Mouse (Mus musculus) neural tube, embryonic 14.5 days (tissue): ENCODE measurements at regions not wholly inside any gene's neighbourhood (a gene's known extent, or its start where the extent isn't known, plus 50 kb on each side); places are given as distances from the start of the nearest gene placed in this dataset.

Source experiments
- ATAC-seq: fragments of 200-750 bp; cut with Nextera tagmentation; 2 replicates; pipeline ENCODE4 v1.8.0; 2017; ENCODE audit warnings: low read depth, mild to moderate bottlenecking, moderate TSS enrichment, moderate library complexity
- H3K27ac ChIP-seq: fragments of 300-500 bp; sonication (generic); 2 replicates; pipeline ENCODE4 v1.5.1; 2014; ENCODE audit warnings: low read depth, mild to moderate bottlenecking, control low read depth, low read length, moderate library complexity, mixed read lengths
- H3K27me3 ChIP-seq: fragments of 300-500 bp; sonication (generic); 2 replicates; pipeline ENCODE4 v1.6.1; 2014; ENCODE audit warnings: low read length; ENCODE audit not compliant: control insufficient read depth, insufficient read depth
- H3K36me3 ChIP-seq: fragments of 300-500 bp; sonication (generic); 2 replicates; pipeline ENCODE4 v1.6.1; 2014; ENCODE audit warnings: low read length, mixed read lengths; ENCODE audit not compliant: control insufficient read depth, insufficient read depth
- H3K4me1 ChIP-seq: fragments of 300-500 bp; sonication (generic); 2 replicates; pipeline ENCODE4 v1.6.1; 2014; ENCODE audit warnings: low read length; ENCODE audit not compliant: control insufficient read depth, insufficient read depth
- H3K4me2 ChIP-seq: fragments of 300-500 bp; sonication (generic); 2 replicates; pipeline ENCODE4 v1.6.1; 2014; ENCODE audit warnings: mild to moderate bottlenecking, low read depth, low read length, control low read depth
- H3K4me3 ChIP-seq: fragments of 300-500 bp; sonication (generic); 2 replicates; pipeline ENCODE4 v1.5.1; 2014; ENCODE audit warnings: low read depth, low read length, control low read depth, mixed read lengths
- H3K9ac ChIP-seq: fragments of 300-500 bp; sonication (generic); replicated peaks from 2 replicates; pipeline ENCODE4 v1.6.1; 2014; ENCODE audit warnings: low read depth, mild to moderate bottlenecking, control low read depth, low read length, mixed read lengths
- H3K9me3 ChIP-seq: fragments of 300-500 bp; sonication (generic); 2 replicates; pipeline ENCODE4 v1.6.1; 2016; ENCODE audit warnings: low read length; ENCODE audit not compliant: control insufficient read depth
- WGBS: fragments of 180-500 bp; shearing (Covaris S2); extraction: QIAGEN DNeasy Blood & Tissue Kit; methylation state at CpG from one replicate; pipeline ENCODE4 v1.1.7; 2014; 5-methylcytosine and 5-hydroxymethylcytosine counted together

GRCm38 (mm10) chr14:25320141-25320540 is 138.8 kb upstream of the Zmiz1 start:
- no peak overlapping the region for H3K4me2 ChIP-seq
- H3K27me3 ChIP-seq, result no peaks in the 10 kb centered on the region
- H3K27ac ChIP-seq, result no peak overlapping the region
- no peak for ATAC-seq
- no peaks in the 10 kb centered on the region for H3K9me3 ChIP-seq
- 67% methylated on average over 4 of the region's 4 CpGs for WGBS
- peaks cover 26% of the 10 kb centered on the region for H3K4me1 ChIP-seq
- H3K9ac ChIP-seq, result no peak overlapping the region
- no peak overlapping the region for H3K4me3 ChIP-seq
- H3K36me3 ChIP-seq, result no peaks in the 10 kb centered on the region

- Histone ChIP-seq H3K9ac (no peak overlapping the region), H3K27ac (no peak overlapping the region), H3K4me3 (no peak overlapping the region), H3K4me1 (peaks cover 13% of the 10 kb centered on the region), H3K4me2 (no peak overlapping the region), H3K27me3 (no peaks in the 10 kb centered on the region), H3K36me3 (no peaks in the 10 kb centered on the region), H3K9me3 (no peaks in the 10 kb centered on the region)
- no peak for ATAC-seq
- WGBS, result 82% methylated on average over 6 of the region's 6 CpGs
Measured at GRCm38 (mm10) chr14:25323542-25324484, 135.2 kb upstream of the Zmiz1 start.

GRCm38 (mm10) chr14:25325887-25326286 is 133.1 kb upstream of the Zmiz1 start:
- H3K27ac ChIP-seq, result no peak overlapping the region
- H3K4me2 ChIP-seq, result no peak overlapping the region
- no peak overlapping the region for H3K9ac ChIP-seq
- H3K4me3 ChIP-seq, result no peak overlapping the region
- ATAC-seq, result no peak
- peaks cover 13% of the 10 kb centered on the region for H3K4me1 ChIP-seq
- no peaks in the 10 kb centered on the region for H3K27me3 ChIP-seq
- H3K36me3 ChIP-seq, result no peaks in the 10 kb centered on the region
- 94% methylated on average over 3 of the region's 3 CpGs for WGBS
- H3K9me3 ChIP-seq, result no peaks in the 10 kb centered on the region

- no peak for ATAC-seq
- WGBS, result 81% methylated on average over 5 of the region's 5 CpGs
Measured at GRCm38 (mm10) chr14:25328230-25328629, 130.8 kb upstream of the Zmiz1 start.

GRCm38 (mm10) chr14:25334186-25334585 is 124.8 kb upstream of the Zmiz1 start:
- no peaks in the 10 kb centered on the region for H3K27me3 ChIP-seq
- no peak overlapping the region for H3K27ac ChIP-seq
- 95% methylated on average over 2 of the region's 2 CpGs for WGBS
- no peaks in the 10 kb centered on the region for H3K9me3 ChIP-seq
- H3K4me1 ChIP-seq, result peaks cover 7% of the 10 kb centered on the region; the same call in 1 of the 2 replicates
- no peaks in the 10 kb centered on the region for H3K36me3 ChIP-seq
- no peak for ATAC-seq
- no peak overlapping the region for H3K4me3 ChIP-seq
- H3K9ac ChIP-seq, result no peak overlapping the region
- no peak overlapping the region for H3K4me2 ChIP-seq

More at GRCm38 (mm10) chr14:25328230-25328629, 130.8 kb upstream of the Zmiz1 start:
- Histone ChIP-seq H3K27ac (no peak overlapping the region), H3K4me3 (no peak overlapping the region), H3K9ac (no peak overlapping the region), H3K4me2 (no peak overlapping the region), H3K36me3 (no peaks in the 10 kb centered on the region), H3K4me1 (peaks cover 5% of the 10 kb centered on the region), H3K27me3 (no peaks in the 10 kb centered on the region), H3K9me3 (no peaks in the 10 kb centered on the region)

- H3K27me3 ChIP-seq, result no peaks in the 10 kb centered on the region
- 98% methylated on average over 1 of the region's 1 CpGs for WGBS
- no peak overlapping the region for H3K27ac ChIP-seq
- no peak for ATAC-seq
- H3K4me3 ChIP-seq, result no peak overlapping the region
- no peak overlapping the region for H3K9ac ChIP-seq
- H3K36me3 ChIP-seq, result no peaks in the 10 kb centered on the region
- no peak overlapping the region for H3K4me2 ChIP-seq
- H3K4me1 ChIP-seq, result peaks cover 7% of the 10 kb centered on the region; the same call in 1 of the 2 replicates
- no peaks in the 10 kb centered on the region for H3K9me3 ChIP-seq
Measured at GRCm38 (mm10) chr14:25336875-25337274, 122.1 kb upstream of the Zmiz1 start.

- peaks cover 7% of the 10 kb centered on the region; the same call in 1 of the 2 replicates for H3K4me1 ChIP-seq
- no peak overlapping the region for H3K4me3 ChIP-seq
- H3K36me3 ChIP-seq, result no peaks in the 10 kb centered on the region
- no peak overlapping the region for H3K27ac ChIP-seq
- H3K9ac ChIP-seq, result no peak overlapping the region
- H3K9me3 ChIP-seq, result no peaks in the 10 kb centered on the region
- H3K4me2 ChIP-seq, result no peak overlapping the region
- H3K27me3 ChIP-seq, result no peaks in the 10 kb centered on the region
- WGBS, result 50% methylated on average over 5 of the region's 9 CpGs
- no peak for ATAC-seq
Measured at GRCm38 (mm10) chr14:25338404-25339051, 120.5 kb upstream of the Zmiz1 start.

- H3K27me3 ChIP-seq, result no peaks in the 10 kb centered on the region
- H3K36me3 ChIP-seq, result no peaks in the 10 kb centered on the region
- ATAC-seq, result no peak
- no peak overlapping the region for H3K4me2 ChIP-seq
- no peak overlapping the region for H3K27ac ChIP-seq
- no peak overlapping the region for H3K4me3 ChIP-seq
- WGBS, result 67% methylated on average over 9 of the region's 9 CpGs
- no peak overlapping the region for H3K9ac ChIP-seq
- no peaks in the 10 kb centered on the region for H3K9me3 ChIP-seq
- H3K4me1 ChIP-seq, result peaks cover 7% of the 10 kb centered on the region; the same call in 1 of the 2 replicates
Measured at GRCm38 (mm10) chr14:25340845-25341244, 118.1 kb upstream of the Zmiz1 start.

- no peak for ATAC-seq
- Histone ChIP-seq H3K27me3 (no peaks in the 10 kb centered on the region), H3K4me3 (no peak overlapping the region), H3K36me3 (no peaks in the 10 kb centered on the region), H3K27ac (no peak overlapping the region), H3K9me3 (no peaks in the 10 kb centered on the region), H3K9ac (no peak overlapping the region), H3K4me1 (peaks cover 7% of the 10 kb centered on the region; the same call in 1 of the 2 replicates), H3K4me2 (no peak overlapping the region)
- WGBS, result 75% methylated on average over 9 of the region's 9 CpGs
Measured at GRCm38 (mm10) chr14:25341848-25342427, 117.0 kb upstream of the Zmiz1 start.
